Mouse (Mus musculus): ENCODE measurements around the gene Wnt3a. TPM values are rescaled to one million over a fixed set of nuclear protein-coding genes. Genes with fewer than 3 reads are reported as not detected.
"Not testable (repeated sequence)": the region's sequence is repeated elsewhere in the genome, so short reads cannot be mapped to it uniquely, and the experiment has no call there.

Gene Wnt3a
- polyA plus RNA-seq, 1 experiment from 2014 or later, result 3.8 TPM

- H3K4me2 ChIP-seq, result peak overlapping the region; percentile 87
- H3K4me3 ChIP-seq, result peak overlapping the region; percentile 72
- peak overlapping the region; percentile 70 for H3K9ac ChIP-seq
- no peak for ATAC-seq (ENCODE audit: insufficient number of reproducible peaks, low FRiP score, low TSS enrichment, low read depth)
- under 1% methylated on average over 45 of the region's 45 CpGs for WGBS
- H3K9me3 ChIP-seq, result no peaks in the 10 kb centered on the region
- no peaks in the 10 kb centered on the region for H3K36me3 ChIP-seq
- peaks cover 48% of the 10 kb centered on the region for H3K27me3 ChIP-seq
- peak overlapping the region; percentile 88 for H3K27ac ChIP-seq
- H3K4me1 ChIP-seq, result peaks cover 79% of the 10 kb centered on the region
These were observed 17.0 kb upstream of the Wnt3a start for GRCm38 (mm10) chr11:59307422-59308163.

DNA sequence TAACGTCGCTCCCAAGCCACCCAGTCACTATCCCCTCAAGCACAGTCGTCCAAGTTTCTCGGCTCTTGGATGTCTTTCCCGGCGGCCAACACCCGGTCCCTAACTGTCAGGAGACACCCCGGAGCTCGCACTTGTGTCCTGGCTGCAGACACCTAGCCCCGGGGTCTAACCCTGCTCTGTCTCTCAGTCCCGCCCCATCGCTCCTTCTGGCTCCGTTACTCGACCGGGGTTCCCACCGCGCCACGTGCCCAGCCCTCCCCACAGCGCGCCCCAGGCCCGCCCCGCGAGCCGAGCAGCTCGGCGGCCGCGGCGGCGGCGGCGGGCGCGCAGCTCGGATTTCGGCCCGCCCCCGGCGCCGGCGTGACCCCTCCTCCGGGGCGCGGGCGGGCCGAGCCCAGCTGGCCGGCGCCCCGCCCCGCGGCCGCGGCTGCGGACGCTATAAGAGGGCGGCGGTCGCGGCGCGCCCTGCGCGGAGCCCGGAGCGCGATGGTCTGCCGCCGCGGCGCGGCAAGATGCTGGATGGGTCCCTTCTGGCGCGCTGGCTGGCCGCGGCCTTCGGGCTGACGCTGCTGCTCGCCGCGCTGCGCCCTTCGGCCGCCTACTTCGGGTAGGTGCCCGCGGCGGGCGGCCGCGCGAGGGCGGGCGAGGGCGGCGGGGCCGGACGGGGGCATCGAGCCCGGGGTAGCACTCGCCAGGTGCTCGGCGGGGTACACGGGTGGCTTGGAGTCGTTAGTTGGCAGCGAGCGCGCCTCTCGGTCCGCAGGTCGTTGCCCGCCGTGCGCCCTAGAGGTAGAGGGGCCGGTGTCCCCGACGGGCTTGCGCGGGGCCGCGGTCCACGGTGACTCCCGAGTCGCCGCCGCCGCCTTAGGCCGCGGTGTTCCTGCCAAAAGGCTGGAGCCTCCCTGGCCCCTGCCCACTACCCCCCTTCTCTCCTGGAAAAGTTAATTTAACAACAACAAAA, 16.2 kb upstream of the Wnt3a start, which contains the start of gene Wnt9a:
Wnt9a (plus strand) TSS at position 468 of the 961 bp plus-strand sequence.
- WGBS, result under 1% methylated on average over 115 of the region's 128 CpGs
- Histone ChIP-seq H3K4me1 (peaks cover 71% of the 10 kb centered on the region), H3K27me3 (peaks cover 49% of the 10 kb centered on the region)

DNA sequence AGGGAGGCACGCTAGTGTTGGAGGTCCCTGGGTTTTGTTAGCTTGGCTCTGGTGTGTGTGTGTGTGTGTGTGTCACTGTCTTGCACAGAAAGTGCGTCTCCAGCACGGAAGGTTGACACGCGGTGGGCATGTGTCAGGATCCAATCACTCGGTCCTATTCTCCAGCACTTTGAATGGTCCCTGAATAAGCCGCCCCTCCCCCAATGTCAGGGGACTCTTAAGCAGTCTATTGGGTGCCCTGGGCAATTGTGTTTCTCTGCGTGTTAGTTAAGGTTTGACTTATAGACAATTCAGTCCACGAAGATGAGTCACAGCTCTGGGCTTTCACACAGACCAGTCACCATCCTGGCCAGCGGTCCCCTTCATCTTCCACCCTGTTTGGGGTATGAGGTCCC, 15.3 kb upstream of the Wnt3a start:
- H3K4me3 ChIP-seq, result peak overlapping the region; percentile 72
- H3K27ac ChIP-seq, result 0 out of 2 replicates have a peak overlapping the region, but pooled peaks have one; percentile 38
- 6% methylated on average over 10 of the region's 10 CpGs for WGBS
- H3K27me3 ChIP-seq, result peaks cover 57% of the 10 kb centered on the region
- no peak overlapping the region for H3K9ac ChIP-seq
- no peaks in the 10 kb centered on the region for H3K9me3 ChIP-seq
- H3K36me3 ChIP-seq, result no peaks in the 10 kb centered on the region
- H3K4me2 ChIP-seq, result peak overlapping the region; percentile 87
- ATAC-seq (ENCODE audit: insufficient number of reproducible peaks, low FRiP score, low TSS enrichment, low read depth), result no peak
- peaks cover 61% of the 10 kb centered on the region for H3K4me1 ChIP-seq

More for the DNA sequence above, 16.2 kb upstream of the Wnt3a start, which contains the start of gene Wnt9a:
- peak within 1 kb of the TSS; percentile 88 for H3K27ac ChIP-seq
- peak; percentile 68 for ATAC-seq (ENCODE audit: insufficient number of reproducible peaks, low FRiP score, low TSS enrichment, low read depth)
- H3K9ac ChIP-seq, result peak within 1 kb of the TSS; percentile 70
- no peaks in the 10 kb centered on the region for H3K36me3 ChIP-seq
- H3K9me3 ChIP-seq, result no peaks in the 10 kb centered on the region
- H3K4me3 ChIP-seq, result peak within 1 kb of the TSS; percentile 72
- peak within 1 kb of the TSS; percentile 87 for H3K4me2 ChIP-seq

DNA sequence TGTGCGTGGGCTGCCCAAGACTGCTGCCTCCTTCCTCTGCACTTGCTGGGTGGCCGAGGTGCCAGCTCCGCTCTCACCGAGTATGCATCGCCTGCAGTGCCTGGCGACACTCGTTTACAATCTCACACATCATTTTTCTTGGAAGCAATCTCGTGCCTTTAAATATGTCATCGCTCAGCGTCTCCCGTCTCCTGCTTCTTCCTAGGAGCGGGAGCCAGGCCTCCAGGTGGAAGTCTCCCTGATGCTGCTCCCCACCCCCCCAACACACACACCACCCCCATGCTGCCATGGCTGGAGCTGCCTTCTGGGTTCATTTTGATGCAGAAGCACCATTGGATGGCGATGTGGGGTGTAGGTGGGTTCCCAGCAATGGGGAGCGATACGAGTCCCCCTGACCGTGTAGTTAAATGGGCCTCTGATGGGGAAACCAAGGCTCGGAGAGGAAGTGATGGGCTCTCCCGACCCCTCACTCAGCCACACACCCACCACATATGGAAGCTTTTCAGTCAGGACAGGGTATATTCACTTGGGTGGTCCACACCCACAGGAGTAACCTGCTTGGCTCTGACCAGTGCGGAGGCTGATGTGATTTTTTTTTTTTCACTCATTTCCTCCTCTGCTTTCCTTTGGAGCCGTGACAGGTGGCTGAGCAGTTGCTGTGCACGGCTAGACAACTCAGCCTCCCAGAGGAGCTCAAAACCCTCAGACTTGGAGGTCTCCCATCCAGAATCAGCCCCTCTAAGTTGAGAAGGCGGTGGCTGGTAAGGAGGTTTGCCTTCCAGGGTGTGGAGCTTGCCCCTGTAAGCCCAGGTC, 14.7 kb upstream of the Wnt3a start:
- no peak for ATAC-seq (ENCODE audit: insufficient number of reproducible peaks, low FRiP score, low TSS enrichment, low read depth)
- peaks cover 61% of the 10 kb centered on the region for H3K4me1 ChIP-seq
- no peaks in the 10 kb centered on the region for H3K9me3 ChIP-seq
- H3K4me2 ChIP-seq, result peak overlapping the region; percentile 17; the same call in 1 of the 2 replicates
- no peak overlapping the region for H3K9ac ChIP-seq
- H3K36me3 ChIP-seq, result no peaks in the 10 kb centered on the region
- H3K27ac ChIP-seq, result 0 out of 2 replicates have a peak overlapping the region, but pooled peaks have one; percentile 38
- no peak overlapping the region for H3K4me3 ChIP-seq
- peaks cover 63% of the 10 kb centered on the region for H3K27me3 ChIP-seq
- WGBS, result 20% methylated on average over 22 of the region's 22 CpGs

GRCm38 (mm10) chr11:59302700-59303569, 12.4 kb upstream of the Wnt3a start:
- Histone ChIP-seq H3K9me3 (no peaks in the 10 kb centered on the region), H3K4me2 (no peak overlapping the region), H3K4me3 (no peak overlapping the region), H3K36me3 (no peaks in the 10 kb centered on the region), H3K9ac (no peak overlapping the region), H3K27me3 (peaks cover 75% of the 10 kb centered on the region), H3K27ac (no peak overlapping the region), H3K4me1 (peaks cover 42% of the 10 kb centered on the region)
- no peak for ATAC-seq (ENCODE audit: insufficient number of reproducible peaks, low FRiP score, low TSS enrichment, low read depth)
- WGBS, result 28% methylated on average over 8 of the region's 10 CpGs

DNA sequence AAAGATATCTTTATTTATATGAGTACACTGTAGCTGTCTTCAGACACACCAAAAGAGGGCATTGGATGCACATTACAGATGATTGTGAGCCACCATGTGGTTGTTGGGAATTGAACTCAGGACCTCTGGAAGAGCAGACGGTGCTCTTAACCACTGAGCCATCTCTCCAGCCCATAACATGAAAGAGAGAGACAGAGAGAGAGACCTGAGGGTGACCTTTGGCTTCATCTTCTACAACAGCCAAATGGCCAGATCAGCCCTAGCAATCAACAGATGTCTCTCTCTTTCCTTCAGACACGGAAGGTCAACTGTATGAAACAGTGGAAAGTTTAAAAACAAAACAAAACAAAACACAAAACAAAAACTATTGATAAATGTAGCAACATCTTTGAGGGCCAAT, 10.5 kb upstream of the Wnt3a start:
- not testable (repeated sequence) for ATAC-seq (ENCODE audit: insufficient number of reproducible peaks, low FRiP score, low TSS enrichment, low read depth)
- peaks cover 80% of the 10 kb centered on the region for H3K27me3 ChIP-seq

DNA sequence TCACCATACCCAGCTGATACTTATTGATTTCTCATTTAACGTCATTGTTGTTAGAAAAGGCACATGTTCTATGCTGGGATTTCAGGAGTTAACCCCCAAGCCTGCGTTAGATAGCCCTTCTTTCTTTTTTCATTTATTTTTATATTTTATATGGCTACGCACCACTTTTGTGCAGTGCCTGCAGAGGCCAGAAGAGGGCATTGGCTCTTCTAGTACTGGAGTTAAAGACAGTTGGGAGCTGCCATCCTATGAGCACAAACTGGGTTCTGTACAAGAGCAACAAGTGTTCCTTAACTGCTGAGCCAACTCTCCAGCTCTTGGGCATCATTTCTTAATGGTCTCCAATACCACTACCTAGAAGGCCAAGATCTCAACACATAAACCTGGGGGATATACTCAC, 9.6 kb upstream of the Wnt3a start:
- H3K4me1 ChIP-seq, result peaks cover 17% of the 10 kb centered on the region
- no peak overlapping the region for H3K27ac ChIP-seq
- no peaks in the 10 kb centered on the region for H3K36me3 ChIP-seq
- 20% methylated on average over 3 of the region's 3 CpGs for WGBS
- no peaks in the 10 kb centered on the region for H3K9me3 ChIP-seq
- peaks cover 76% of the 10 kb centered on the region for H3K27me3 ChIP-seq
- no peak overlapping the region for H3K4me2 ChIP-seq
- no peak overlapping the region for H3K4me3 ChIP-seq
- ATAC-seq (ENCODE audit: insufficient number of reproducible peaks, low FRiP score, low TSS enrichment, low read depth), result no peak
- H3K9ac ChIP-seq, result no peak overlapping the region

More for the DNA sequence above, 10.5 kb upstream of the Wnt3a start:
- not testable (repeated sequence) for H3K4me2 ChIP-seq, H3K4me3 ChIP-seq, H3K9me3 ChIP-seq, H3K27ac ChIP-seq, H3K36me3 ChIP-seq, H3K9ac ChIP-seq
- peaks cover 26% of the 10 kb centered on the region for H3K4me1 ChIP-seq
- WGBS, result 52% methylated on average over 2 of the region's 2 CpGs

- Histone ChIP-seq H3K4me2 (no peak overlapping the region), H3K27me3 (peaks cover 72% of the 10 kb centered on the region), H3K4me1 (peaks cover under 1% of the 10 kb centered on the region; the same call in 1 of the 2 replicates), H3K4me3 (no peak overlapping the region), H3K9ac (no peak overlapping the region), H3K9me3 (no peaks in the 10 kb centered on the region), H3K27ac (no peak overlapping the region), H3K36me3 (no peaks in the 10 kb centered on the region)
- WGBS, result 21% methylated on average over 7 of the region's 7 CpGs
- ATAC-seq (ENCODE audit: insufficient number of reproducible peaks, low FRiP score, low TSS enrichment, low read depth), result no peak
These were observed 7.4 kb upstream of the Wnt3a start for GRCm38 (mm10) chr11:59297941-59298340.

DNA sequence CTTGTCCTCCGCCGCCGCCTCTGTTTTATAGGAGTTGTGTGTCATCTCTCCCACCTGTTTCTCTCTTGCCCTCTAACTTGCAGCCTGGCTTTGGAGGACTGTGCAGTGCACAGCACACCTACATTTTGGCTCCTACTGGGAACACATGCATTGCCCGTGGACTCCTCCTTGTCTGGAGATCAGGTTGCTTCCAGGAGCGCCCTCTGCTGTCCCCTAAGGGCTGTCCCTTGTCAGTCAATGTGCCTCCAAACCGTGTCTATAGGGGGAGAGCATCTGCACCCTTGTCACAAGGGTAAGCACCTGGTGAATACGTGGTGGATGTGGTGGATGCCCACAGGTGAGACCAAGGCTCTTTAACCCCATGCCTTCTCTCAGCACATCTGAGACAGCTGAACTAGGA, 3.1 kb upstream of the Wnt3a start:
- ATAC-seq (ENCODE audit: insufficient number of reproducible peaks, low FRiP score, low TSS enrichment, low read depth), result no peak
- H3K27me3 ChIP-seq, result peaks cover 86% of the 10 kb centered on the region
- H3K9ac ChIP-seq, result no peak overlapping the region
- no peaks in the 10 kb centered on the region for H3K9me3 ChIP-seq
- peaks cover 27% of the 10 kb centered on the region for H3K4me1 ChIP-seq
- no peak overlapping the region for H3K4me3 ChIP-seq
- 20% methylated on average over 7 of the region's 7 CpGs for WGBS
- no peak overlapping the region for H3K27ac ChIP-seq
- H3K36me3 ChIP-seq, result no peaks in the 10 kb centered on the region
- H3K4me2 ChIP-seq, result no peak overlapping the region

GRCm38 (mm10) chr11:59289706-59290105, 846 bp downstream of the Wnt3a start:
- under 1% methylated on average over 25 of the region's 25 CpGs for WGBS

More at GRCm38 (mm10) chr11:59289706-59290105, 846 bp downstream of the Wnt3a start:
- H3K27ac ChIP-seq, result no peak overlapping the region
- no peak overlapping the region for H3K9ac ChIP-seq
- H3K36me3 ChIP-seq, result no peaks in the 10 kb centered on the region
- peaks cover 27% of the 10 kb centered on the region for H3K4me1 ChIP-seq
- H3K27me3 ChIP-seq, result peaks cover 95% of the 10 kb centered on the region
- ATAC-seq (ENCODE audit: insufficient number of reproducible peaks, low FRiP score, low TSS enrichment, low read depth), result no peak
- peak overlapping the region; percentile 41 for H3K4me3 ChIP-seq
- peak overlapping the region; percentile 62 for H3K4me2 ChIP-seq
- H3K9me3 ChIP-seq, result no peaks in the 10 kb centered on the region
